Mouse (Mus musculus) thymus, adult 2 months (tissue): Measurements from ENCODE around the gene Btbd9.

Experiments used
- CTCF ChIP-seq: fragments of 200-500 bp; IDR thresholded peaks from 2 replicates; pipeline ENCODE4 v1.5.1; 2012; ENCODE audit warnings: mild to moderate bottlenecking, control low read depth, low read length, moderate library complexity, borderline replicate concordance; ENCODE audit not compliant: control insufficient read depth, poor library complexity, insufficient read depth; ENCODE audit errors: extremely low read depth
- POLR2A ChIP-seq: fragments of 200-500 bp; IDR thresholded peaks from 2 replicates; pipeline ENCODE4 v1.6.1; 2012; ENCODE audit warnings: mild to moderate bottlenecking, low read length, control low read depth, moderate library complexity; ENCODE audit not compliant: control insufficient read depth, poor library complexity, insufficient read depth; ENCODE audit errors: extremely low read depth

GRCm38 (mm10) chr17:30245308-30245706, 331.0 kb downstream of the Btbd9 start:
- TF ChIP-seq CTCF (no peak), POLR2A (no peak)
